Mouse (Mus musculus) bone marrow macrophage, adult 2 months (primary cell): ENCODE results near the gene Zbtb33.

Experiments
- CTCF ChIP-seq: IDR thresholded peaks from 2 replicates; pipeline ENCODE4 v1.5.1; 2012; ENCODE audit warnings: low read depth, mild to moderate bottlenecking, low read length, moderate library complexity
- POLR2A ChIP-seq: IDR thresholded peaks from 2 replicates; pipeline ENCODE4 v1.6.1; 2012; ENCODE audit warnings: mild to moderate bottlenecking, low read depth, low read length, borderline replicate concordance

DNA sequence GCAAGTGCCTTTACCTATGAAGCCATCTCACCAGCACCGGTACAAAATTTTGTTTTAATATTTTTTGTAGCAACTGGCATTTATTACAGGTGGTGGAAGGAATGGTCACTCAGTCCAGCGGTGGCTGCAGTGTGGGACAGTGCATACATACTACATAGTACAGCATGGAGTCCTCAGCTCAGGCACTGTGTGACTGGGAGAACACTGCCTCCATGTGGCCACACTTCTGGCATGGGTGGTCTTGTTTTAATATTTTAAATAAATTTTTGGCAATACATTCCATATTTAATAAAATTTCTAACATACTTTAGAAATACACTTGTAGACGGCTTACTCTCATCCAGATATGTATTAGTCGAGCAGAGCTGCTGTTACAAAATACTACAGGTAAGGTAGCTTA is 23.0 kb upstream of the Zbtb33 start:
- no peak for TF ChIP-seq CTCF
- TF ChIP-seq POLR2A = no peak
